Mouse (Mus musculus): ENCODE measurements around the gene Eef2.

DNA sequence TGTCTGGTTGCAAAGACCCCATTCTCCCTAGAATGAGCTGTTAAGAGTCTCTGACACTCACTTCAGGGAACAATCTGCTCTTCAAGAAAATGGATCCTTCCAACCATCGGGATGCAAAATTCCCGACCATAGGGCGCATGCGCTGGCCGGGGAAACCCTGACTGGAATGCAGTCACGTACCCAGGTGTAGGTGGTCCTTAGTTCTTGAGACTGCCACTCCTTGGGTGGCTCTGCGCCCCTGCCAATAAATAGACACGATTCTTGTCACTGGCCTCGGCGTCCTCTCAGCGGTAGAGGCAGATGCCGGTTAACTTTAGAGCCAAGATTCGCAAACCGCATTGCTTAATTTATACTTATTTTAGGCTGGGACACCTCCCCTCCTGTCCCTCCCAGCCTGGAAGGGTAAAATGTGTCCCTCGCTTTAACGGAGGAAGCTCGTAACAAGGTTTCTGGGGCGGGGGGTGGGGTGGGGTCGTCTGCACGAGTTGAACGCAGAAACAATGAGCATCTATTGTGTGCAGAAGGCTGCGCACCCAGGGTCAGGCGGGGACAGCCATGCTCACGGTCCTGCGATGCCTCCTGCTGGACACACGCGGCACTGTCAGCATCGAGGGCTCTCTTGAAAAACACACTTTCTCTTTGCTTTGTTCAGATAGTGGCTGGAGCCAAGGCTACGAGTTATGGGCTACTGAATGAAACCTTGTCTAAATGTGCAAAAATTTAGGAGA, 1.6 kb upstream of the Eef2 start:
- TF ChIP-seq ETS1 (conservative IDR thresholded peaks at IDR 0.05; ENCODE audit: low read depth, low read length) (no peak), CTCF (conservative IDR thresholded peaks at IDR 0.05 in 1 of 2, IDR thresholded peaks at IDR 0.05 in 1 of 2; ENCODE audit: low read depth in 2 of 2, low read length in 2 of 2) (peak; percentile 82 to 96), POLR2A (IDR thresholded peaks at IDR 0.05; ENCODE audit: low read depth, low read length) (no peak), HCFC1 (IDR thresholded peaks at IDR 0.05; ENCODE audit: low read depth, low read length) (no peak), BHLHE40 (IDR thresholded peaks at IDR 0.05; ENCODE audit: low read depth, low read length) (peak; percentile 63; the same call in 1 of the 2 replicates), USF1 (IDR thresholded peaks at IDR 0.05; ENCODE audit: low read depth, low read length) (no peak), TBP (conservative IDR thresholded peaks at IDR 0.05; ENCODE audit: low read depth, low read length) (no peak), MAZ (IDR thresholded peaks at IDR 0.05; ENCODE audit: low read depth, low read length) (no peak)
